Mouse (Mus musculus) midbrain, embryonic 15.5 days (tissue): Measurements from ENCODE around the gene Uvssa. TPM values are rescaled to one million over a fixed set of nuclear protein-coding genes. Genes with fewer than 3 reads are reported as not detected.
A peak's percentile ranks its signal among the peaks of the same experiment; 100 is the strongest.

Experiments
- ATAC-seq: fragments of 200-750 bp; cut with Nextera tagmentation; replicated peaks from 2 replicates; pipeline ENCODE4 v1.8.0; 2017; ENCODE audit warnings: moderate TSS enrichment
- H3K27ac ChIP-seq: fragments of 300-500 bp; sonication (generic); 2 replicates; pipeline ENCODE4 v1.5.1; 2015; ENCODE audit warnings: mild to moderate bottlenecking, inconsistent platforms
- H3K27me3 ChIP-seq: fragments of 300-500 bp; sonication (generic); replicated peaks from 2 replicates; pipeline ENCODE4 v1.6.1; 2015; ENCODE audit warnings: inconsistent platforms
- H3K36me3 ChIP-seq: fragments of 300-500 bp; sonication (generic); replicated peaks from 2 replicates; pipeline ENCODE4 v1.6.1; 2015; ENCODE audit warnings: inconsistent platforms
- H3K4me1 ChIP-seq: fragments of 300-500 bp; sonication (generic); 2 replicates; pipeline ENCODE4 v1.6.1; 2015; ENCODE audit warnings: inconsistent platforms
- H3K4me2 ChIP-seq: fragments of 300-500 bp; sonication (generic); 2 replicates; pipeline ENCODE4 v1.6.1; 2015; ENCODE audit warnings: inconsistent platforms, mild to moderate bottlenecking, moderate library complexity
- H3K4me3 ChIP-seq: fragments of 300-500 bp; sonication (generic); 2 replicates; pipeline ENCODE4 v1.5.1; 2015; ENCODE audit warnings: mild to moderate bottlenecking, inconsistent platforms
- H3K9ac ChIP-seq: fragments of 300-500 bp; sonication (generic); 2 replicates; pipeline ENCODE4 v1.6.1; 2015; ENCODE audit warnings: mild to moderate bottlenecking, inconsistent platforms
- H3K9me3 ChIP-seq: fragments of 300-500 bp; sonication (generic); 2 replicates; pipeline ENCODE4 v1.6.1; 2016; ENCODE audit warnings: inconsistent platforms
- WGBS: fragments of 180-500 bp; shearing (Covaris S2); methylation state at CpG from one replicate; pipeline ENCODE4 v1.1.7; 2015; ENCODE audit warnings: mixed read lengths; 5-methylcytosine and 5-hydroxymethylcytosine counted together
- polyA plus RNA-seq: library from polyadenylated mRNA; unstranded; fragments of >200 nt; fragmentation: Nextera tagmentation; extraction: Ambion mirVana; gene quantifications from 2 replicates; pipeline ENCODE4 v1.2.1, GENCODE M21; 2015

Gene Uvssa
- polyA plus RNA-seq, 1 experiment from 2014 or later, result 9.7 TPM

DNA sequence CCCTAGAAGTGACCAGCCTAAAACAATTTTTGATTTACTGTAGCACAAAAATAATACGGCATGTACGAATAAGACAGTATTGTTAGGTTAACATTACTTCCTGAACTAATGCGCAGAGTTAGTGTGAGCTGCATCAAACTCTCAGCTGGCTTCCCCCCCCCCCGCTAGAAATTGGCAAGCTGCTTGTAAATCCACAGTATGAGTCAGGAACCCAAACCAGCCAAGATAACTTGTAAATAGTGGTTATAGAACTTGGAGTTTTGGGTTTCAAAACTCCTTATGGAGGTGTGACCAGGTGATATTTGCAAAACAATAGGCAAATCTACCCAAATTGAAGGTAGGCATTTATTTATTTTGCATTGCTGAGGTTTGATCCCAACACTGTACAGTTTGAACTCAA lies 28.6 kb upstream of the Uvssa start:
- 72% methylated on average over 4 of the region's 4 CpGs for WGBS
- H3K36me3 ChIP-seq, result no peaks in the 10 kb centered on the region
- H3K4me1 ChIP-seq, result no peaks in the 10 kb centered on the region; the same call in 1 of the 2 replicates
- H3K27ac ChIP-seq, result no peak overlapping the region
- no peak for ATAC-seq
- H3K4me2 ChIP-seq, result no peak overlapping the region
- H3K27me3 ChIP-seq, result no peaks in the 10 kb centered on the region
- H3K9me3 ChIP-seq, result no peaks in the 10 kb centered on the region
- no peak overlapping the region for H3K4me3 ChIP-seq
- H3K9ac ChIP-seq, result no peak overlapping the region

DNA sequence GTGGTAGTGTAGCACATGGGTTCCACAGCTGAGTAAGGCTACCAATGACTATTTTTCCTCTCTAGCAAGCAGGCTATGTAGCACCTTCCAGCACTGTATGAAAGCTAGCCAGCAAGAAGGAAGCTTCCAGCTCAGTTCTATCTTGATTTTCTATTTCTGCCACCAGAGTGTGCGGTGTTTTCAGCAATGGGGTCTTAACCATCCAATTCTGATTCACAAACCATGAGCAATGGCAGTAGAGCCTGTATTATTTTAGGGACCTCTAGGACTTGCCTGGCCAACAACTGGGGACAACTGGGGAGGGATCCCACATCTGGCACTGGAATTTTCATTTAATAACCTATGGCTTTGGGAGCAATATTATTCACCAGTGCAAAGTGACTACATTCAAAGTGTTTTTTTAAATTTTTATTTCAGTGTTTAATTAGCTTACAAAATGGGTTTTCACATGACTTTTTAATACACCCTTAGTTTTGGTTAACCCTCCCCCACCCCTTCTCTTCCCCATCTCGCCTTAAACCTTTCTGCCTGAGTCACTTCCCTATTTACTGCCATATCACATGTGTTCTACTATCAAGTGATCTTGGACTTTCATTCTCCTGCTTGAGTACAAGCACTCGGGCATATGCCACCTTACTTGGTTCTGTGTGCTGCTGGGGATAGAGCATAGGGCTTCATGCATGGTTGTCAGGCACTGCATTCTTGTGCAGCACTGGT lies 26.6 kb upstream of the Uvssa start:
- Histone ChIP-seq H3K36me3 (no peaks in the 10 kb centered on the region), H3K27ac (no peak overlapping the region), H3K9me3 (no peaks in the 10 kb centered on the region), H3K9ac (no peak overlapping the region), H3K4me2 (no peak overlapping the region), H3K27me3 (no peaks in the 10 kb centered on the region), H3K4me1 (no peaks in the 10 kb centered on the region; the same call in 1 of the 2 replicates), H3K4me3 (no peak overlapping the region)
- no peak for ATAC-seq
- 86% methylated on average over 3 of the region's 3 CpGs for WGBS

DNA sequence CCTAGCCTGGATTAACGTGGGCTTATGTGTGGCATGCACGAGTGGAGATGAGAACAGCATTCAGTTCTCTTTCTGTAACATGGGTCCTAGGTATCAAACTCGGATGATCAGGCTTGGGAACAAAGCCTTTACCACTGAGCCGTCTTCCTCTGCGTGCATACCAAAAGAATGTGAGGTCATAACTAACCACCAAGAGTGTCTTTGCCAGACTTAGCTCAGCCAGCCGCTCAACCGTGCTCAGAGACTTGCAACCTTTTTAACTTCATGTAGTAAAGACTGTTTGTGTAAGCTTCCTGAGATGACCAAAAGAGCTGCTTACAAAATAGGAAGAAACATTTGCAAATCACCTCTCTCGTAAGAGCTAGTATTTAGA lies 26.1 kb upstream of the Uvssa start:
- Histone ChIP-seq H3K9me3 (no peaks in the 10 kb centered on the region), H3K27ac (no peak overlapping the region), H3K36me3 (no peaks in the 10 kb centered on the region), H3K27me3 (no peaks in the 10 kb centered on the region), H3K9ac (no peak overlapping the region), H3K4me3 (no peak overlapping the region), H3K4me1 (no peaks in the 10 kb centered on the region; the same call in 1 of the 2 replicates), H3K4me2 (no peak overlapping the region)
- 77% methylated on average over 8 of the region's 8 CpGs for WGBS
- ATAC-seq, result no peak

DNA sequence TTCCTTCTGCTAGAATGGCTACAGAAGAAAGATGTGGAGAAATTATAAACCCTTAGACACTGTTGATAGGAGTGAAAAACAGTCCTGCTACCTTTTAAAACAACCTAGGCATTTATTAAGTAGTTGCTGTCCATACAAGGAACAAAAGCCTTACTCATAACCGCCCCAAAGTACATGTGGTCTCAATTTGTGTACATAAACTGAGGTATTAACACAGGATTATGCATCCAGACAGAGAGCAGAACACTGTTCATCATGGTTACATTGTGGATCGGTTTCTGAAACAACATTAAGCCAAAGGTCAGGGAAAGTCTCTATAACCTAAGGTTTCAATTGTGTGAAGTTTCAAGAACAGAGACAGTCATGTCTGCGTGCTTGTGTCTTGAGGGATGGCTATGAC lies 25.3 kb upstream of the Uvssa start:
- Histone ChIP-seq H3K9me3 (no peaks in the 10 kb centered on the region), H3K27ac (no peak overlapping the region), H3K4me2 (no peak overlapping the region), H3K4me1 (no peaks in the 10 kb centered on the region; the same call in 1 of the 2 replicates), H3K9ac (no peak overlapping the region), H3K27me3 (no peaks in the 10 kb centered on the region), H3K4me3 (no peak overlapping the region), H3K36me3 (no peaks in the 10 kb centered on the region)
- no peak for ATAC-seq
- WGBS, result 86% methylated on average over 3 of the region's 3 CpGs

DNA sequence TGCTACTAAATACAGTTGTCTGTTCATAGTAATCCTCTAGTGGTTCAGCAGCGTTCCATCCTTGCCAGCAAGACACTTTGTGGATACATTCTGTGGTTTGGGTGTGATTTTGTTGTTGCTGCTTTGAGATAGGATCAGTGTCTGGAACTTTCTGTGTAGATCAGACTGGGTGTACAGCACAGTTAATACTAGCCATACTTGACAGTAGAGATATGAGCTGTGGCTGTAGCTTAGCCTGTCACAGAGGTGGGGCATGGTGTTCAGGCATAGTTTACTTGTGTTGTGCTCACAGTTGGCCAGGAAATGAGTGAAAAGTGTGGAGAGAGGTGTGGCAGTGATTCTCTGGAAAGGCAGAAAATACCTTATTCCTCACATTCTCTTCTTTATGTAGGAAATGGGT lies 20.9 kb upstream of the Uvssa start:
- H3K9me3 ChIP-seq, result no peaks in the 10 kb centered on the region
- no peaks in the 10 kb centered on the region; the same call in 1 of the 2 replicates for H3K4me1 ChIP-seq
- H3K4me2 ChIP-seq, result no peak overlapping the region
- H3K4me3 ChIP-seq, result no peak overlapping the region
- no peak overlapping the region for H3K27ac ChIP-seq
- peaks cover 17% of the 10 kb centered on the region for H3K36me3 ChIP-seq
- no peak for ATAC-seq
- H3K27me3 ChIP-seq, result no peaks in the 10 kb centered on the region
- no peak overlapping the region for H3K9ac ChIP-seq
- 100% methylated on average over 1 of the region's 1 CpGs for WGBS

DNA sequence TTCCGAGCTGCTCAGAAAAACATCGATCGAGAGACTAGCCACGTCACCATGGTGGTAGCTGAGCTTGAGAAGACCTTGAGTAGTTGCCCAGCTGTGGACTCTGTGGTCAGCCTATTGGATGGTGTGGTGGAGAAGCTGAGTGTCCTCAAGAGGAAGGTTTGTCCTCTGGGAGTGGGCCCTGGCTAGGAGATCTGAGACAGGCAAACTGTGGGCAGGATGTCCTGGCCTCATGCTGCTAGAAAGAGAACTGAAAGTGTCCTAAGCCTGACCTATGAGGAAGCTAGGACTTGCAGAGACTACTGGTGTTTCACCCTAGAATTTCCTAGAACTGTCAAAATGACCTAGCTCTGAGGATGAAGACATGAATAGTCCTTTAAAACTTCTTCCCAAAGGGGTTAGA lies 19.9 kb upstream of the Uvssa start:
- 96% methylated on average over 4 of the region's 4 CpGs for WGBS
- Histone ChIP-seq H3K27me3 (no peaks in the 10 kb centered on the region), H3K9ac (no peak overlapping the region), H3K9me3 (no peaks in the 10 kb centered on the region), H3K27ac (no peak overlapping the region), H3K4me3 (no peak overlapping the region), H3K4me2 (no peak overlapping the region), H3K4me1 (no peaks in the 10 kb centered on the region), H3K36me3 (peaks cover 20% of the 10 kb centered on the region)
- ATAC-seq, result no peak

DNA sequence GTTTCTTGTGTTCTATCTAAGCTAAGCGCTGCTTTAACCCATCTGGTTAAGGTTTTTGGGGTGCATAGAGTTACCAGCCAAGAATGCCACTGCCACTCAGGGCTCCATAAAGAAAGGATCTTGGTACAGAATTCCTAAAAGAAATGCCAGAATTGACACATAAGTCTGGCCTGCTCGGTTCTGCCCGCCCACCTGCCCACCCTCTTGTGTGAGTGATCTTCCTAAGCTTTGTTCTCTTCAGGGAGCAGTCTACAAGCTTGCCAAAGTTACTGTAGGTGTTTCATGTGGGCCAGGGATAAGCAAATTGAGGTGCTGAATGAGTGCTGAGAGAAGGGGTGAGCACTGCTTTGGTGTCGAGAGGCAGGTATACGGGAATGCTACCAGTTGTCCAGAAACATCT lies 15.1 kb upstream of the Uvssa start:
- no peak overlapping the region for H3K9ac ChIP-seq
- no peaks in the 10 kb centered on the region for H3K27me3 ChIP-seq
- WGBS, result 93% methylated on average over 5 of the region's 5 CpGs
- no peak overlapping the region for H3K27ac ChIP-seq
- no peak for ATAC-seq
- no peaks in the 10 kb centered on the region for H3K9me3 ChIP-seq
- peaks cover 49% of the 10 kb centered on the region for H3K36me3 ChIP-seq
- no peak overlapping the region for H3K4me3 ChIP-seq
- no peak overlapping the region for H3K4me2 ChIP-seq
- no peaks in the 10 kb centered on the region for H3K4me1 ChIP-seq

DNA sequence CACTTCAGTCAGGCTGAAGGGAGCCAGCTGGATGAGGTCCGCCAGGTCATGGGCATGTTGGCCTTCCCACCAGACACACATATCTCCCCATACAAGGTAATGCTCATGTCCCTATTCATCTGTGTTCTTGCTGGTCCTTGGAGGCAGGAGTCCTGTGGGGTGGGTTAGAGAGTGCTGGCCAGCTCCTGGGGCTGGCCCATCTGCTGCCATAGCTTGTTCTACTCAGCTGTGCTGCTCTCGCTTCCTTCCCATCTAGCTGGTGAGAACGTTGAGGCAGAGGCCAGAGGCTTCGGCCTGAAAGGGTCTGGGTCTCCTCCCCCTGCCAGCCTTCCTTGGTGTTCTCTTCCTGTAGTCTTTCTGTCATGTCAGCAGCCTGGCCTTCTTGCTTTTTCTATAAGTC lies 9.7 kb upstream of the Uvssa start:
- Histone ChIP-seq H3K9me3 (no peaks in the 10 kb centered on the region), H3K27ac (no peak overlapping the region), H3K9ac (no peak overlapping the region), H3K27me3 (no peaks in the 10 kb centered on the region), H3K4me1 (no peaks in the 10 kb centered on the region), H3K4me2 (no peak overlapping the region), H3K36me3 (peaks cover 65% of the 10 kb centered on the region), H3K4me3 (no peak overlapping the region)
- 92% methylated on average over 4 of the region's 4 CpGs for WGBS
- ATAC-seq, result no peak

GRCm38 (mm10) chr5:33371137-33371536 lies 7.2 kb upstream of the Uvssa start:
- H3K9me3 ChIP-seq, result no peaks in the 10 kb centered on the region
- H3K4me1 ChIP-seq, result no peaks in the 10 kb centered on the region
- peaks cover 48% of the 10 kb centered on the region for H3K36me3 ChIP-seq
- H3K27ac ChIP-seq, result no peak overlapping the region
- no peak overlapping the region for H3K4me3 ChIP-seq
- peak; percentile 54 for ATAC-seq
- no peak overlapping the region for H3K4me2 ChIP-seq
- no peaks in the 10 kb centered on the region for H3K27me3 ChIP-seq
- H3K9ac ChIP-seq, result no peak overlapping the region

GRCm38 (mm10) chr5:33371668-33372067 lies 6.7 kb upstream of the Uvssa start:
- Histone ChIP-seq H3K27me3 (no peaks in the 10 kb centered on the region), H3K27ac (no peak overlapping the region), H3K9me3 (no peaks in the 10 kb centered on the region), H3K9ac (no peak overlapping the region), H3K36me3 (peaks cover 44% of the 10 kb centered on the region), H3K4me3 (no peak overlapping the region), H3K4me1 (no peaks in the 10 kb centered on the region), H3K4me2 (no peak overlapping the region)
- no peak for ATAC-seq
- WGBS, result 93% methylated on average over 4 of the region's 4 CpGs

- H3K4me2 ChIP-seq, result no peak overlapping the region
- ATAC-seq, result no peak
- WGBS, result 75% methylated on average over 18 of the region's 18 CpGs
- no peak overlapping the region for H3K4me3 ChIP-seq
- no peaks in the 10 kb centered on the region for H3K27me3 ChIP-seq
- no peak overlapping the region for H3K27ac ChIP-seq
- no peak overlapping the region for H3K9ac ChIP-seq
- no peaks in the 10 kb centered on the region for H3K9me3 ChIP-seq
- peaks cover 40% of the 10 kb centered on the region for H3K36me3 ChIP-seq
- H3K4me1 ChIP-seq, result peaks cover 5% of the 10 kb centered on the region
These were observed 5.9 kb upstream of the Uvssa start for GRCm38 (mm10) chr5:33372331-33373038.

DNA sequence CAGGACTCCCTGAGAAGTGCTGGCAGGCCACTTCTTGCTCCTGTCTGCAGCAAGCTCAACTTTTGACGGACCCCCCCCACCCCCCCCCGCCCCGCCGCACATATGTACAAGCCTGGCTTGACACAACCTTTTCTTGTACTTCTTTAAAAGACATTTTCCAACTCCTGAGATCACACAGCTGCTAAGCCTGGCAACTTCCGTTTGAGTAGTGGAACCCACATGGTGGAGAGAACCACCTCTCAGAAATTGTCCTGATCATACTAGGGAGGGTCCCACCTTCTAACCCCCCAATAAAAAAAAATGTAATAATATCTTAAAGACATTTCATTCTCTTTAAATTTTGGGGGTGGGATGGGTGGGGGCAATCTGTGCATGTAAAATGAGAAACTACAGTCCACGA lies 1.2 kb upstream of the Uvssa start:
- WGBS, result 75% methylated on average over 6 of the region's 6 CpGs
- H3K9ac ChIP-seq, result no peak overlapping the region
- 0 out of 2 replicates have a peak overlapping the region, but pooled peaks have one; percentile 75 for H3K4me3 ChIP-seq
- H3K27ac ChIP-seq, result no peak overlapping the region
- H3K4me1 ChIP-seq, result peaks cover 18% of the 10 kb centered on the region
- ATAC-seq, result no peak
- H3K36me3 ChIP-seq, result peaks cover 16% of the 10 kb centered on the region
- peak overlapping the region; percentile 90 for H3K4me2 ChIP-seq
- H3K9me3 ChIP-seq, result no peaks in the 10 kb centered on the region
- H3K27me3 ChIP-seq, result no peaks in the 10 kb centered on the region

DNA sequence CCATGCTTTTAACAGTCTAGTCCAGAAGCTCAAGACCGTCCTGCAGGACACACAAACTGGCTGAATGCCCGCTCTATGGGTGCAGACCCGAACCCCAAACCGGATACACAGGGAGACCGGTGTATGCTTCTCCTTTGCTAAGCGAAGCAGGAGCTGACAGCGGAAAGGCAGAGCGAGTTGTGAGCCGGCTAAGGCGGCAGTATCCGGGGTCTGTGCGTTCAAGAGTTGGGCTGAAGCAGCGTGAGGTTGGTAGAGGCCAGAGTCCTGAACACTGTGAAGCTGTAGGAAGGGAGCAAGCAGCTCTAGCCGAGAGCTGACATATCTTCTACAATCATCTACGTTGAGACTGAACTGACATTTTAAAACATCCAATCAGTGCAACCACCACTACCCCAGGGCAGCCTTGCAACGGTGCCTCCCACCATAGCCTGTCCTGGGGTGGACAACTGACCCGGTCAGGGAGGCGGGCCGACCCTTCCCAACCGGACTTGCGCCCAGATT lies 498 bp upstream of the Uvssa start:
- peaks cover 18% of the 10 kb centered on the region for H3K4me1 ChIP-seq
- ATAC-seq, result no peak; the same call in 1 of the 2 replicates
- peak overlapping the region; percentile 96 for H3K27ac ChIP-seq
- peak overlapping the region; percentile 64 for H3K9ac ChIP-seq
- H3K36me3 ChIP-seq, result peaks cover 9% of the 10 kb centered on the region
- H3K4me3 ChIP-seq, result peak overlapping the region; percentile 75
- H3K27me3 ChIP-seq, result no peaks in the 10 kb centered on the region
- peak overlapping the region; percentile 90 for H3K4me2 ChIP-seq
- H3K9me3 ChIP-seq, result no peaks in the 10 kb centered on the region
- under 1% methylated on average over 21 of the region's 21 CpGs for WGBS
